Mouse (Mus musculus): ENCODE measurements at regions not wholly inside any gene's neighbourhood (a gene's known extent, or its start where the extent isn't known, plus 50 kb on each side); places are given as distances from the start of the nearest gene placed in this dataset.
A peak's percentile ranks its signal among the peaks of the same experiment; 100 is the strongest.

DNA sequence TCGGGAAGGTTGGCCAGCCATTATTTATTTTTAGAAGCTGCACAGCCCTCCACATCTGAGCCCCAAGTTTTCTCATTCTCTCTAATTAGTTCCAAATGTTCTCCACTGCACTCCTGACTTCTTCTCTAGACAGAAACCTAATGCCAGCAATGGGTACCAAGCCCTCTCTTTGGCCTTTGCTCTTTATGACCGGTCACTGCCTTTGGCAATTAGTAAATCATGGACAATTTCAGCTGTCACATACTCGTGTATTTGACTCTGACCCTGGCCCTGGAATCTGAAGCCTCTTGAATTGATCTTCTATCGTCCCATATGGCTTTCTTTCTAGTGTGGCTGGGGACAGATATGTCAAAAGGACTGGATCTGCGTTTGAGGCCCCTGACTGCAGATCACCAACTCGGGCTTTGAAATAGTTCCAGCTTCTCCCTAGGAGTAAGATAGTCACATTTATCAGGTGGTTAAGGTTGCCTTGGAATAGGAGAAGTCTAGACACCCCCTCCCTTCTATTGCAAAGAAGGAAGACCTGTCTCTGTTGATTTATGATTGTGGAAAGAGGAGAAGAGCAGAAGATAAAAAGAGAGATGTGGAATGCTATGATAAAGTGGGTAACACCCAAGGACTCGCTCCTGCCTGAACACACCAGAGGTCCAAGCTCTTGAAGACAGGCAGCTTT lies 553.2 kb upstream of the Zfp462 start:
- intact Hi-C loops (cut with DNase I) = no loop called here
- no peak for DNase-seq (ENCODE audit: low spot score in 2 of 2)

DNA sequence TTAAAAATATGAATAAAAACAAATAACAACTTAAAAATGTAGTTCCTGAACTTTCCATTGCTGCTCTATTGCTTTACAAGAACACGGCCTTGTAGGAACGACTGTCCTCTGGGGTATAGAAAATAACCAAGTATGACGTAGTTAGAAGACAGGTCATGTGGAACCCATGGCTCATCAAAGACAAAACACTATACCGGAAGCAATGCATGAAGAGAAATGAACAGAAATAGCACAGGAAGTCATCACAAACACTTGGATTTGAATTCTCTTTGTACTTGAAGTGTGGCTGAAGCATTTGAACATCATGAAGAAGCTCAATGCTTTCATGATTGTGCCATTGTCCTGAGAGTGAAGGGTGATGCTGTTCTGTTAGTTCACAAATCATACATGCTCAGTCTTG lies 538.7 kb upstream of the Zfp462 start:
- no peak for DNase-seq (ENCODE audit: low spot score in 2 of 2)
- intact Hi-C loops (cut with DNase I) = no loop called here

DNA sequence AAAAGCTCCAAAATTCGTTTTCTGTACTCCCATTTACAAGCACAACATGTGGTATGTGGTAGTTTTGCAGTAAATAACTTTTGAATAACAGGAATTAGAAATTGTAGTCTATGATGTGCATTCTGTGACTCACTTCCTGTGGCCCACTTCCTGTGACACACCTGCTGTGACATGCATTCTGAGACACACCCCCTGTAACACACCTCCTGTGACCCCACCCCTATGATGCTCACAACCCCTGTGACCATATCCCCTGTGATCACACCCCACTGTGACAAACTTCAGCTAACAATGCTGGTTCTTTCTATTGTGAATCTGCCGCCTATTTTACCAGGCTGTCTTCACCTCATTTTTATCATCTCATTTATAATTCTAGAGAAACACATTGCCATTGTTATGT lies 536.9 kb upstream of the Zfp462 start:
- DNase-seq (ENCODE audit: low spot score in 2 of 2) = no peak

DNA sequence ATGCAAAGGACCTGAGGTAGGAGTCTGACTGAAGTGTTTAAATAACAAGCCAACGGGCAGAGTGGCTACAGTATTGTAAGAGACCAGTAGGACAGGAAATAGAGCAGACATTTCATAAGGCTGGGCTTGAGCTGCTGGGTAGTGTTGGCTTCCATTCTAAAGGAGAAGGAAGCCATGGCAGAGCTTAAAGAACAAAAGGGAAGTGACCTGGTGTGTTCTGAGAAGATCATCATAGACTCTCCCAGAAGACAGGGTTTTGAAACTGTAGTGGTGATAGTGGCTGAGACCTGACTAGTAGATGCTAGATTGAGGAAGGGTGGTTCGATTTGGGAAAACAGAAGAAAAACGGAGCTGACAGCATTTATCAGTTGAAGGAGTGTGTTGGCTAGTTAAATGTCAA lies 514.1 kb upstream of the Zfp462 start:
- intact Hi-C loops (cut with DNase I) = no loop called here

More for the DNA sequence above, 536.9 kb upstream of the Zfp462 start:
- intact Hi-C loops (cut with DNase I) = no loop called here

DNA sequence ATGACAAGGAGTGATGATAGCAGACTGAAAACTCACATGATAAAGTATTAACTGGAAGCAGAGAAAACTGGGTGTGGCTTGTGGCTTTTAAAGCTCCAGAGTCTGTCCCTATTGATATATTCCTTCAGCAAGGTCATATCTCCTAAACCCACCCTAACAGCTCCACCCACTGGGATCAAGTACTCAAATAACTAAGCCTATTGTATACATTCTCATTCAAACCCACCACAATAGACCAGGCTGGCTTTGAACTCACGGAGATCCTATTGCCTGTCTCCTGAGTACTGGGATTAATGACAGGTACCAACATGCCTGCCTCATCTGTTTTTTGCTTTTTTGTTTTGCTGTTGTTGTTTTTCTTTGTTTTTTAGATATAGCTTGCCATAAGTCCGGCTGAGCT lies 484.3 kb upstream of the Zfp462 start:
- DNase-seq (ENCODE audit: low spot score in 2 of 2) = no peak
- intact Hi-C loops (cut with DNase I) = no loop called here

More for the DNA sequence above, 514.1 kb upstream of the Zfp462 start:
- no peak for DNase-seq (ENCODE audit: low spot score in 2 of 2)

DNA sequence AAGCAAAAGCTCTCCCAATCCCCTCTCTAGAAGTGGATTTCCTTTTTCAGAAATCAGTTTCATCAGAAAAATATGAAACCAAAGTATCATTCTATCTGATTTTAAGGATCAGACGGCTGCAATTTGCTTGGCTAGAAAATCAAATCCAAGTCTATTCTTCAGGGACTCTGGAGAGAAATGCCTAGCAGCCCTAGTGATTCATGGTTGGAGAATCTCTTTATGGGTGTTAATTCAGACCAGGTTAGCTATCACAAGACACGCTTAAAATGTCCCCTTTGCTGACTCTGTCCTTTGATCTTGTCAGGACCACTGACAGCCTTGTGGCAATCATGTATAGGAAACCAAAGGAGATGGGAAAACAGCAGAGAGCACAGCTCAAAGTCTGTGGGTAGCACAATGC lies 475.7 kb upstream of the Zfp462 start:
- intact Hi-C loops (cut with DNase I) = no loop called here
- no peak for DNase-seq (ENCODE audit: low spot score in 2 of 2)

DNA sequence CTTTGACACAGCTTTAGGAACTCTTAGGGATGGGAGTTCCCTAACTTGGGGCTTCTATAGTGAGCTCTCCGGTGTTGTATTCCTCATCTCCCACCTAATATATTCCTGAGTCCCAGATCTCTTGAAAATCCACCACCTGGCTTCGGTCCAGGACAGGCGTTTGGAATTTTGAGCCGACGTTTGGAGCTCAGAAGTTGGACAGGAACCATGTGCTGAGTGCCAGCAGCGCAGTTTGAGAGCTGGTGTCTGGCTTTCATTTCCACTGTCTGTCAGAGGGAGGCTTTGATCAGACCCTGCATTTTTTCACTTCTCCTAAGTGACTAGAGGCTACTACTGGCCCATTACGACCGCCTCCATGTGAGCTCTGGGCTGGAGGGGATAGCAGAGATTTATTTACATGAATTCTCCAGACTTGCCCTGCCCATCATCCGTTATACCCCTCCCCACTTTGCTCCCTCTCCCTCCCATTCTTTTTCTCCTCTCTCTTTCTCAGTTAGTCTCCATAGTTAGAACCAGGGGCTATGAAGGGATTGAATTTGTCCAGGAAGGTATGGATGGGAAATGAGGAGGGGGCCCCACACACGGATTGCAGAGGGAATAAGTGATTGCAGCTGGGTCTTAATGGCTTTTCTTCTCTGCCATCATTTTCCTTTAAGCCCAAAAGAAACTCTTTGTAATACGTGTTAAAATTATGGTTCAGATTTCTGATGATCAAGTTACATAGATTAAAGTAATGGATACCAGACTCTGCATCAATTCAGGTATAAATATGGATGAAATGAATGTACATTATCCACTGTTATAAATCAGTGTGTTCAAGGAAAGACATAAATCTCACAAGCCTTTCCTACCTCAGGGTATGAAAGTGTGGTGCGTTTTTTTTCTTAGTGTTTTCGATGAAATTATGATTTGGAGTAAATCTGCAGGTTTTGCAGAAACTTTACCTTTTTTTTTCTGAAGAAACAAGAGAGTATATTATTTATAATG lies 474.5 kb upstream of the Zfp462 start:
- peak; percentile 20 to 47 for DNase-seq (ENCODE audit: low spot score in 2 of 2)
- intact Hi-C loops (cut with DNase I) = no loop called here

DNA sequence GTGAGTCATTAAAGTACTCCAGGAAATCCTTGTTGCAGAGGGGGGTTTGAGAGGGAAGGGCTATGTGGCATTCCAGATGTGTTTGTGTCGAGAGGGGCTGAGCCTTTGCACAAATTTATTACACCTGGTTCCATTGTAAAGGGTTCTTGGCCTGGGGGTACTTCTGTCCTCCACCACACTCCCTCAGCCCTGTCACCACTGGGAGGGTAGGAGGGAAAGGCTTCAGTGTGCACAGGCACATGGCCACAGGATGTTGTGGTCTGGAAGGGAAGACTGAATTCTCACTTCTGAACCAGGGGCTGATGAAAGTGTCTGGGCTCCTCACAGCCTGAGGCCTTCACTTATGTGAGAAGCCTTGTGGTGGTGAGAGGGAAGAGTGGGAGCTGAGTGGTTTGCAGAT lies 473.8 kb upstream of the Zfp462 start:
- intact Hi-C loops (cut with DNase I) = no loop called here
- DNase-seq (ENCODE audit: low spot score in 2 of 2) = no peak

DNA sequence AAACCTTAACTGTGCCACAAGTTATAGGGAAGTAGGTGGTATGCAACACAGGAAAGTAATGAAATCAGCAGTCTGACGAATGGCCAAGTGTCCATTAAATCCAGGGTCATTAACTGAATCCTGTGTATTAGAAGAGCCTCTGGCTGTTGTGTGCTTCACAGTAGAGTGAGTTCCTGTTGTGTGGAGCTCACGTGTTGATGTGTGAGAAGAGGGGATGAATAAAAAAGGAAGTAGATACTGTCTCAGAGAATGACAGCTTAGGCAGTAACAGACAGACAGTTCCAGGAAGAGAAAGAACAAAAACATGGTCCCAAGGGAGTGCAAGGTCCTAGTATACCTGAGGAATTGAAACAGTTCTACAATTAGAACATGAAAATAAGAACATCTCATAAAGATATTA lies 463.1 kb upstream of the Zfp462 start:
- DNase-seq (ENCODE audit: low spot score in 2 of 2) = no peak

DNA sequence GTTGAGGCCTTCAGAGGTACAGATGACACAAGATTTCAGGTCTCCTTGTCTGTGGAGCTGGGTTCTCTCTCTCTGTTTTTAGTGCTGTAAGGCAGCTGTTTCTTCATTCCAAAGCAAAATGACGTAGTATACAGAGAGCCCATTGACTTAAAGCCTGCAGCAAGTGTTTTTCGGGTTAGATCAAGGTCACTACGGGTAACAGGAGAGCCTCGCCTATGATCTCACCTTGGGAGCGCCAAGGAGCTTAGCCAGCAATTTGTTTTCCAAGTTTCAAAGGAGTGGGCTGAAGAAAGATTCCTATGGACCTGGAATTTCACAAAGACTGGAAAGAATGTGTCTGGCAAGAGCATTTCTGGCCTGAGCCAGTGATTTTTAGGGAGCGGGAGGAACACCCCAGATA lies 451.8 kb upstream of the Zfp462 start:
- no peak for DNase-seq (ENCODE audit: low spot score in 2 of 2)
- intact Hi-C loops (cut with DNase I) = no loop called here

More for the DNA sequence above, 463.1 kb upstream of the Zfp462 start:
- intact Hi-C loops (cut with DNase I) = no loop called here

DNA sequence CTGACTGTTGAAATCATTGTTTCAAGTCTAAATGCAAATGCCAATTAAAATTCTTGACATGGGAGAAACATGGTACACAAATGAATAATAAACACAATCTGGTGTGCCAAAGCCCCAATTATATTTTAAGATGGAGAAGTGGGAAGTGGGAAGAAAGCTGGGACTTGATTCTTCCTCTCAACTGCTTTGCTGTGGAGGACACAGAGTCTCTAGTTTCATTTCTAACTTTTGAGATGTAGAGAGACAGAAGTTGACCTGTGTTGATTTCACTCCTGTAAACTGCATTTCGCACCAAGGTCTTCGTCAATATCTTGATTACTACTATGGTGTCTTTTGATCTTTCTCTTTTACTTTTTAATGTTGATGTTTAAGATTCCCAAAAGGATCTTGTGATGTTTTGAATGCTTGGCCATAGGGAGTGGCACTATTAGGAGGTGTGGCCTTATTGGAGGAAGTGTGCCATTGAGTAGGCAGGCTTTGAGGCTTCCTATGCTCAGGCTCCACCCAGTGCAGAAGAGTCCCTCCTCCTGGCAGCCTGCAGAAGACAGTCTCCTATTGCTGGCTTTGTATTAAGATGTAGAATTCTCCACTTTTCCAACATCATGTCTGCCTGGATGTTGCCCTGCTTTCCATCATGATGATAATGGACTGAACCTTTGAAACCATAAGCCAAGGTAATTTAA lies 447.4 kb upstream of the Zfp462 start:
- no peak for DNase-seq (ENCODE audit: low spot score in 2 of 2)
- intact Hi-C loops (cut with DNase I) = no loop called here

DNA sequence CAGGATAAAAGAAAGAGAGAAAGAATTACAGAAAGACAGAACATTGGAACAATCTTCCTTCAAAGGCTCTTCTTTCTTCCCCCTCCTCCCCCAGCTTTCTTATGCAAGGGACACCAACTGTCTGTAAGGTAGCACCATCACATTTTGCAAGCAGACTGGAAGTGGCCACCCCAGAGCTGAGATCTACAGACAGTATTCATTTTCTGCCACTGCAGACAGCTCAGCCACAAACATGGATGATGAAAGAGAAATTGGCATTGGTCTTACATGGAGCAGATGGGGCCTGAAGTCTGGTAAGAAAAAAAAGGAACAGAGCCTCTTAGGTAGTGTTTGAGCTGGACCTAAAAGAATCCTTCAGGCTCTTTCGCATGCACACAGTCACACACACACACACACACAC lies 428.9 kb upstream of the Zfp462 start:
- peak in 1 of 2 experiments; percentile 82 for DNase-seq (ENCODE audit: low spot score in 2 of 2)
- intact Hi-C loops (cut with DNase I) = no loop called here

DNA sequence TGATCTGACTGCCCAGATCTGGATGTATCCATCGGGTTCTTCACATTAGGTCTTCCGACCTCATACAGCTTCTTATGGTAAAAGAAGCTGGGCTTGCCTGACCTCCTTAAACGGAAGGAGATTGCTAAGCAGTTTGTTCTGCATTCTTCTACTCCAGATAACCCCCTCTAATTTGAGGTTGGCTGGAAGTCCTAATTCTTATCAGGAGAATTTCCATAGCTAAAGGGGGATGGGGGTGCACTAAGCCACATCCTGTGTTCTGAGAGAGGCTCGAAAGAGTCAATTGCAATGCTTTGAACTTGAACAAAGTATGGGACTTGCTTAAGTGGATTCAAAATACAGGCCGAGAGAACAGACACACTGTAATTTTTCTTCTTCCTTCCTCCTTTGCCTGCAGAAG lies 421.6 kb upstream of the Zfp462 start:
- intact Hi-C loops (cut with DNase I) = no loop called here
- DNase-seq (ENCODE audit: low spot score in 2 of 2) = no peak

DNA sequence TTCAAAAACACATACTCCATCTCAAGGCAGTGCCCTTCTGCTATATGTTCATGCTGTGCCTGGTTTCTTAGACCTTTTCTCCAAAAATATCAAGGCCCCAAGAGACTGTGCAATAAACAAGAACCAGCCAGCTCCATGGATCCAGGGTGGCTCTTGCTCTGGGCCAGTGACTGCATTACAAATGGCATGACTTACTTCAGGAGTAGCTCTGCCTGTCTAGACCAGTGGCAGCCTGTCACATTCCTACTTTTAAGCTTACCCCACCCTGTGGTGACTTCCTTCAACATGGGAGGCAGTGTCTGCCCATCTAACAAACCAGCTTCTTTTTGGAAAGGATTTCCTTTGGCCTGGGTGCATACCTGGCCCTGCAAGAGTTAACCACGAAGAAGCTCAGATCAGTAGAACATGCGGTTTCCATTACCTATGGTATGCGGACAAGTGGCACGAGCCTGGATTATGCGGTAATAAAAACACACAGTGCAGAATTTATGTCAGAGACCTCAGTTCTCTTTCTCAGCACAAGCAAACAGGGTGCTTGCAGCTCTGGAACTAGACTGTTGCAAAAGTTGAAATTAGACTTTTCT lies 418.8 kb upstream of the Zfp462 start:
- intact Hi-C loops (cut with DNase I) = loop anchor here (5.0 kb wide), 1 partner anchor 236 kb away; no protein-coding TSS in a partner anchor
- no peak for DNase-seq (ENCODE audit: low spot score in 2 of 2)

DNA sequence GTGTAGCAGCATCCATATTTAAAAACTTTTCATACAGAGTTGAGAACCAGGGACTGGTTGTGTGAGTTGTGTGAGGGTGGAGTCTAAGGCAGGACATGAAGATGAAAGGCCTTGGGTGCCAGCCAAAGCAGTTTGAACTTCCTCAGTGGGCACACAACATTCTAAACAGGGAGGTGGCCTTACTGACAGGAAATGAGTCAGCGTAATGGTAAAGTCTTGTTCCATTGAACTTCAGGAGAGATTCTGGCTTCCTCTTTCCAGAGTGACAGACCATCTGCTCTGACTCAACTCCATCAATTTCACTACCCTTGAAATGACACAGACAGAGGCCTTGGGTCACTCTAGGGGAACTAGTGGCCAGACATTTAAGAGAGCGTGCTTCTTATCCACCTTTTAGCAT lies 417.2 kb upstream of the Zfp462 start:
- DNase-seq (ENCODE audit: low spot score in 2 of 2) = peak; percentile 23 to 45
- intact Hi-C loops (cut with DNase I) = loop anchor here (5.0 kb wide), 1 partner anchor 235 kb away; no protein-coding TSS in a partner anchor

DNA sequence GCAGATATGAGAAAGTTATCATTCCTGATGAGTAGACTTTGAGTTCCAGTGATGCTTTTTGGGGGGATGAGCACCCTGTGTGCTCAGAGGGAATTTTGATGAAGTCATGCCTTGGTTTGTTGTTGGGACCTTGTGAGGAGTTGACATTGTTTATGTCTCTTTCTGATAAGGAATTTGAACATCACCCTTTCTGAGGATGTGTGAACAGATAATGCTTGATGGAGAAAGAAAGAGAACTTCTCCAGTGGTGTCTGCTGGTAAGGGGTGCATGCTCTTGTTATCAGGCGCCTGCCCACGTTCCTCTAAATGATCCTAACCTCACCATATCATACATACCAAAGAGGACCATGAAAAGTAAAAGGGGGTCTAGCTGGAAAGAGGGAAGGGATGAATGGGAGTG lies 413.1 kb upstream of the Zfp462 start:
- intact Hi-C loops (cut with DNase I) = no loop called here
- no peak for DNase-seq (ENCODE audit: low spot score in 2 of 2)

DNA sequence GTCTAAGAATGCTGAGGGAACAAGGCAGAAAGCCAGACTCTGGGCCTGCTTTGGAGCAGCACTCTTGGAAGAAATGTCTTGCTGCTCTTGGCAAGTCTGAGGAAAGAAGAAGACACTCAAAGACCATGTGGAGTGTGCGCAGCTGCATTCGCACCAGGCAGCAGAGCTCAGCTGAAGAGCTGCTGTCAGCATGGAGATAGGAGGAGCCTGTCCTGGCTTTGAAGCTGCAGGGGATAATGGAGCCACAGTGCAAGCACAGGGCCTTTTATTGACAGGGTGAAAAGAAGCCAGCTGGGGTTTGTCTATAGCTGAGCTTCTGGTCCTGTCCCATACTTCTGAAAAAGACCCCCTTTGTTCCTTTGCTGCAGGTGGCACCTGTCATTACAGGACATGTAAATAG lies 411.0 kb upstream of the Zfp462 start:
- peak in 1 of 2 experiments; percentile 57 for DNase-seq (ENCODE audit: low spot score in 2 of 2)

DNA sequence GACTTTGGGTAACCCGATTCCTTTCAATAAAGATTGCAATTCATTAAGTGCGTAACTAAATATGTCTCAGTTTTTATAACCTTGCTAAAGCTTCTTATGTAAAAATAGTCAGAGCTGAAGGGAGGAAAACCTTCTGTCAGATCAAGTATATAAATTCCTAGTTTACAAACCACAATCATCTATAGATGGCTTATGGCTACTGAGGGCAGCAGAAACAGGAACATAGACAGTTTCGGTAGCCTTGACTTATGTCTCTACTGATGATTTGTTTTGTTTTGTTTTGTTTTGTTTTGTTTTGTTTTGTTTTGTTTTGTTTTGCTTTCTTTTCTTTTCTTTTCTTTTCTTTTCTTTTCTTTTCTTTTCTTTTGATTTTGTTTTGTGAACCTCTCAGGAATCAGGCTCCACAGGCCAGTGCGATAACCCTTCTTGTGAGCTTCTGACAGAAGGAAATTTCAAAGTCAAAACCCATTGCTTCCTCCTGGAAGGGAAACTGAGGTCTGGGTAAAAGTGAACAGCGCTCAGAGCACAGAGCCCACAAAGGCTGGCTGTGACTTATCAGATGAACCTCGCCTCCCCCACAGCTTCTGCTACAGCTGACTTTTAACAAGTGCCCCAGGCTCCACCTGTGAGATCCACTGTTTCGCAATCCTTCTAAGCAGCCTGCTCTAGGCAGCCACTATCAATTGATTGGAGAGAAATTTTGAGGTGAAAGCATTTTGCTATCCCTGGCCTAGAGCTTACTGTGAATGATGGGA lies 391.8 kb upstream of the Zfp462 start:
- DNase-seq (ENCODE audit: low spot score in 2 of 2) = no peak

More for the DNA sequence above, 411.0 kb upstream of the Zfp462 start:
- intact Hi-C loops (cut with DNase I) = no loop called here

DNA sequence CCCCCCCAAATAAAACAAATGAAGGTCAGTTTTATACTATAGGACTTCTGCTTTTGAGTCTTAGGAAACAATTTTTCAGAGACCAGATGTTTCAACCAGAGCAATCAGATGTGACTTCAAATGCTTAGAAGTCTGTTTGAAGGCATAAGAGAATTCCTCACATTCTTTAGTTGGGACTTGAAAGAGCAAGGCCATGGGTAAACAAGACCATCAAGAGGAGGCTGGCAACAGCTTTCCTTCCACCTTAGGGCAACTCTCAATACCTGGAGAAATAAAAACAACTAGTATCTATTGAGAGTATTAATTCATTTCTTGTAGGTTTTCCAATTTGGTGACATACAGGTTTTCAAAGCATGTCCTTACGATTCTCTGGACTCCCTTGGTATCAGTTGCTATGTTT lies 381.8 kb upstream of the Zfp462 start:
- intact Hi-C loops (cut with DNase I) = no loop called here
- DNase-seq (ENCODE audit: low spot score in 2 of 2) = no peak

More for the DNA sequence above, 391.8 kb upstream of the Zfp462 start:
- intact Hi-C loops (cut with DNase I) = no loop called here
